Mouse (Mus musculus) thymus, adult 2 months (tissue): ENCODE data around the gene Anapc13.

Source experiments
- CTCF ChIP-seq: fragments of 200-500 bp; IDR thresholded peaks from 2 replicates; pipeline ENCODE4 v1.5.1; 2012; ENCODE audit warnings: mild to moderate bottlenecking, control low read depth, low read length, moderate library complexity, borderline replicate concordance; ENCODE audit not compliant: control insufficient read depth, poor library complexity, insufficient read depth; ENCODE audit errors: extremely low read depth
- POLR2A ChIP-seq: fragments of 200-500 bp; IDR thresholded peaks from 2 replicates; pipeline ENCODE4 v1.6.1; 2012; ENCODE audit warnings: mild to moderate bottlenecking, low read length, control low read depth, moderate library complexity; ENCODE audit not compliant: control insufficient read depth, poor library complexity, insufficient read depth; ENCODE audit errors: extremely low read depth

GRCm38 (mm10) chr9:102638963-102639362, 12.9 kb downstream of the Anapc13 start:
- TF ChIP-seq CTCF: no peak
- TF ChIP-seq POLR2A: no peak
